Mouse (Mus musculus) urinary bladder, adult 2 months (tissue): Measurements from ENCODE around the gene Syt12. TPM values are rescaled to one million over a fixed set of nuclear protein-coding genes. Genes with fewer than 3 reads are reported as not detected.
A peak's percentile ranks its signal among the peaks of the same experiment; 100 is the strongest.

Experiments
- DNase-seq: peaks from one replicate; pipeline ENCODE4 v3.0.0; 2022; ENCODE audit warnings: low spot score
- polyA plus RNA-seq: library from polyadenylated mRNA; depleted of rRNA; stranded (reverse); fragments of >200 nt; gene quantifications from 2 replicates; pipeline ENCODE4 v1.2.3, GENCODE M21; 2012; rRNA removed

The Syt12 gene
- polyA plus RNA-seq, 1 experiment: 0.70 TPM

- no peak for DNase-seq
Observed at GRCm38 (mm10) chr19:4409062-4409461, 68.2 kb downstream of the Syt12 start.

DNA sequence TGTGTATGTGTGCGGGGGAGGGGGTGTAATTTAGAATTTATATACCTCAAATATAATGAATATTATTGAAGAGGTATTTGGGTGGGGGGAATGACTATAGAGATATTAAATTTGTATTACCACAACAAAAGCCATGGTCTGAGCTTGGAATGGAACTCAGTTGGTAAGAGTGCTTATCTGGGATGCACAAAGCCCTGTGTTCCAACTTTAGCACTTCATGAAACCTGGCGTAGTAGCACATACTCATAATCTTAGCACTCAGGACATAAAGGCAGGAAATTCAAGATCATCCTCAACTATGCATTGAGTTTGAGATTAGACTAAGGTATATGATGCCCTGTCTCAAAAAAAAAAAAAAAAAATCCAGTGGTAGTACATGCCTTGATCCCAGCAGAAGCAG, 72.4 kb downstream of the Syt12 start:
- DNase-seq: no peak

DNA sequence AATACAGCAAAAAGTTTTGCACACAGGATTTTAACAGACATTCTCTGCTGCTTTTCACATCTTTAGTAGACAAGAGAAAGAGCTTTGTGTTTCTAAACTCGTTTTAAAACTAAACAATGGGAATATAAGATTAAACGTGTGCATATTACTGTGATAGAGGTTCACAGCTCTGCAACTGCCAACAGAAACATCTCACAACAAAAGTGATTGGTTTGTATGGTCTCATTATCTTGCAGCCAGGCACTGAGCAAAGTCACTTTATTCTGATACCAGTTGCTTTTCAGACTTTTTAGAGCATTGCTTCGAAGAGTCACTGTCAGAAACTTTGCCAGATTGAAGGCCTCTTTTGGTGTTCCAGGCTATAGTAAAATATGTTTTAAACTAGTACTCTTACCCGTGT, 78.3 kb downstream of the Syt12 start:
- no peak for DNase-seq

DNA sequence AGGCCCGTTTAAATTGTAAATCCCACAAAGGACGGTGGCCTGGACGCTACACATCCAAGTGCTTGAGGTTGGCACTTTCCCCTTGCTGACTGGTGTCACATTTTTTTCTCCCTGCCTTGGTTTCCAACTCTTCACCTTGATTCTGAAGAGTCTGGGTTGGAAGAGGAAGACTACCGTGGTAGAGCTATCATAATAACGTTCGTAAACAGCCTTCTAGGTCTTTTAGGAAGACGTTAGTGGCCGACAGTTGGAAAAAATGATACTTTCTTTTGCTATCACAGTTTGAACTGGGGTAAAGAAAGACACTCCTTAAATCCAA, 78.7 kb downstream of the Syt12 start:
- DNase-seq: no peak

DNA sequence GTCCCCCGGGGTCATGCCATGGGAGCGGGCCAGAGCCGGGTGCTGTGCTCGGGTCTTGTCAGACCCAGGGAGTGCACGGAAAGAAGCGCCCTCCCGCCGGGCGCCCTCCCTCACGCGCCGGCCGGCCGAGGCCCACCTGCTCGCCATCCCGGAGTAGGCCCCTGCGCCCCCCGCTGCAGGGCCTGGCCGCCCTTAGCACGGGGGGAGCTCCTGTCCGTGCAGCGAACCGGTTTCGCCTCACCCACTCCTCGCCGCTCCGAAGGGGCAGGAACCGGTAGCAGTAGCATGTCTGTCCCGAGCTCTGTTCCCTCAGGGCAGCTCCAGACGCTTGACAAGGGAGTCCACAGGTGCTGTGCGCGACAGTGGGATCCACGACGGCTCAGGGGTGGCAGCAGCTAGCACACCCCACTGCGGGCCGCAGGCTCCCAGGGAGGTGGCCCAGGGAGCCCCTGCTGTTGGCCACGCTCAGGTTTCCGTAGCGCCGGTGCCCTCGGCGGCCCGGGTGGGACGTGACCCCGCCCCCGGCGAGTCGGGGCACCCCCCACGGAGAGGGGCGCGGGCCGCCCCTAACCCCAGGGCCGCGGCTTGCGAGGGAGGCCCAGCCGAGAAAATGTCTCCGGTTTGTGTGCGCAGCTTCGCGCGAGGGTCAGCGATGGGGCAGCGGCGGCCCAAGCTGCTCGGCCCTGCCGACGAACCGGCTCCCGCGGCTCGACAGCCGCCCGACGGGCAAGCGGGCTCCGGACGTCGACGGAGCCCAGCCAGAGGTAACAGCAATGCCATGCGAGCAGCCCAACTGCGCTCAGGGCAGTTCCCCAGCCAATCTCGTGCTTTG, 79.2 kb downstream of the Syt12 start, which contains the start of gene Kdm2a:
Gene Kdm2a, minus strand, starts transcription at position 488 of the 832 bp plus-strand sequence.
- peak; percentile 67 for DNase-seq

DNA sequence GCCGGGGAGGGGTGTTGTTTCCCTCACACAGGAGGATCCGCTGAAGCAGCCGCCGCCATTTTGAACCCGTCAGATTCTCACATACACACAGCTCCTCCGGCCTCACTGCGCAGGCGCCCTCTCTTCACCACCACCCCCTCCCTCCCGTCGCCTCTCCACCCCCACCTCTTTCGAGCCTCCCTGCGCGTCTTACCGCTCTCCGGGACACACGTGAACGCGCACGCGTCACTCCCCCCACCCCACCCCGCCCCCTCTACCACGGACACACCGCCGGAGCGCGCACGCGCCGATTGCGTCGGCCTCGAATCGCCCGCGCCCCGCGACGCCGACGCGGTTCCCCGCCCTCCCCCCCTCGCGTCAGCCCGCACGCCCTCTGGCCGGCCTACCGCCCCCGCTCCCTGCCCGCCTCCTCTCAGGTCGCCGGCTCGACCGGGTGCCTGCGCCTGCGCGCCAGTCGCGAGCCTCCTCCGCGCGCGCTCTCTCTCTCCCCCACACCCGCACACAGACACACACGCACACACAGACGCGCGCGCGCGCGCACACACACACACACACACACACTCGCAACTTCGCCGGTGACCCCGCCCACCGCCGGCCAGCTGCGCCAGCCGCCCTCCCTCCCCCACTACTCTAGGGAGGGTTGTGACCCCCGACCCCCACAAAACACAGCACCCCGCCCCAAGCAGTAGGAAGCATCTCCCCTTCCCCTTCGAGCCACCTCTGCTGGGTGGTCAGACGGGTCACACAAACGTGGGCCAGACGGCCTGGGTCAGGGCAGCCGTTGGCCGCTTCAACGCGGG, 80.0 kb downstream of the Syt12 start:
- peak; percentile 86 for DNase-seq

DNA sequence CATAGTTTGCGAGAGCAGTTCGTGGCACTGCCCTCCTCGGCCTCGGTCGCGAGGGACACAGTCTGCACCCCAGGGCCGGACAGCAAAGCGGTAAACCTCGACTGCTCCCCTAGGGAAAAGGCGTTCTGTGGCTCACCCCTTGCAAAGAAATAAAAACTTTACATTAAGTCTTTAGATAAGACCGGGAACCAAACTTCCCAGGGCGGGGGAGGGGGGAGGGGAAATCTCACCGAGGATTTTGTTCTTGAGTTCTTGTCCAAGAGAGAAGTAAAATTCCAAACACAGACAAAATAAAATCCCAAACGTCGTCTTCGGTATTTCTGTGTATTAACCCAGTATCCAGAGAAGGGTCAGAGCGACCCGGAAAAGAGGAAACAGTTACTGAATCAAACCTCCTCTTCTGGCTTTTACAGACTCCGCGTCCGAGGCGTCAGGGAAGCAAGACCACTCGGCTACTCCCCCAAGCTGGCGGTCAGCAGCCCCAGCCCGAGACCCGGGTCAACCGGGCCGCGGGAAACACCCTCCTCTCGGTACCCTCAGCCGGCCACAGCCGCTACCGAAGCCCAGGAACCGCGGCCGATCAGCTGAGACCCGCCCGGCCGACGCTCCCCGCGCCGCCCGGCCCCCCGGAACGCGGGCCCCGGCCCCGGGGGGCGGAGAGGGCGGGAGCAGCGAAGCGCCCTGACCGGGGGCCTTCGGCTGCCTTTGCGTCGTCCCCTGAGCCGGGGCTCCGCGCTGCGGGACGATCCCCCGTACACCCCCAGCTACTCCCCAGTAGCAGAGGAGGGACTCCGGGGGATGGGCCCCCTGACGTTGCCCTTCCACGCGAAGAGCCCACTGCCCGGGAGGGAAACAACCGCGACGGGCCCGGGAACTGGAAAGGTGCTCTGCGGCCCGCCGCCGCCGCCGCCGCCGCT, 80.9 kb downstream of the Syt12 start:
- peak; percentile 31 for DNase-seq

Other genes with a start within 250 kb of the Syt12 start
- gene Pold4, start 245.5 kb downstream of the Syt12 start, polyA plus RNA-seq: 76.4 and 82.1 TPM in 2 replicates
- 83.3 and 90.8 TPM in 2 replicates for gene Ssh3, start 208.3 kb downstream of the Syt12 start, polyA plus RNA-seq
- 13.6 and 18.6 TPM in 2 replicates for gene Ankrd13d, start 194.3 kb downstream of the Syt12 start, polyA plus RNA-seq
- 69.4 and 74.6 TPM in 2 replicates for gene Grk2, start 171.2 kb downstream of the Syt12 start, polyA plus RNA-seq
- 63.5 and 67.8 TPM in 2 replicates for gene Kdm2a, start 79.2 kb downstream of the Syt12 start, polyA plus RNA-seq
- gene Rhod, start 38.0 kb downstream of the Syt12 start, polyA plus RNA-seq: 15.0 and 18.7 TPM in 2 replicates
- gene 2010003K11Rik, start 21.1 kb upstream of the Syt12 start, polyA plus RNA-seq: 0.25 and 0.66 TPM in 2 replicates
- 22.0 and 22.3 TPM in 2 replicates for gene Pcx, start 33.0 kb upstream of the Syt12 start, polyA plus RNA-seq
- 6.7 and 8.2 TPM in 2 replicates for gene Lrfn4, start 138.2 kb upstream of the Syt12 start, polyA plus RNA-seq
- gene Rce1, start 148.2 kb upstream of the Syt12 start, polyA plus RNA-seq: 40.1 and 50.6 TPM in 2 replicates
- 0.69 and 1.2 TPM in 2 replicates for gene Gm960, start 221.2 kb upstream of the Syt12 start, polyA plus RNA-seq
- 1.4 and 2.4 TPM in 2 replicates for gene Sptbn2, start 233.7 kb upstream of the Syt12 start, polyA plus RNA-seq